Mouse (Mus musculus): Measurements from ENCODE around the gene Elmo3. TPM values are rescaled to one million over a fixed set of nuclear protein-coding genes. Genes with fewer than 3 reads are reported as not detected.
"Not testable (repeated sequence)": the region's sequence is repeated elsewhere in the genome, so short reads cannot be mapped to it uniquely, and the experiment has no call there.

Elmo3 gene
- polyA plus RNA-seq, 1 experiment from 2014 or later: 12.1 TPM

DNA sequence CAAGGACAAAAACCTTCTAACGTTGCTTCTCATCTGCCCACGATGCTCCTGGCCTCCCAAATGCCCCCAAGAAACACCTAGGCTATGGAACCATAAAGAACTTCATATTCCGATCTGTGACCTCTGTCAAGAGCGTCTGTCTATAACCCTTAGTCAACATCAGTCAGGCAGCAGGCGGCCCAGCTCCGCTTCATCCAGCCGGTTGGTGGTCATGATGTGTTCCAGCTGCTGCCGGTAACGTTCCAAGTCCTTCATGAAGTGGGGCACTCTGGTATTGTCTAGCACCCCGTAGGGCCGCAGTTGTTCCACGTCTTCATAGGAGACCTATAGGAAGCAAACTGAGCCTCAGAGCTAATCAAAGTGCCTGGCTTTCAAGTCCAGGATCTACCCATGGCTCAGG, 23.6 kb upstream of the Elmo3 start:
- no peak for ATAC-seq (ENCODE audit: borderline replicate concordance, extremely low read depth, low FRiP score, low TSS enrichment)
- WGBS: 55% methylated on average over 12 of the region's 12 CpGs
- H3K4me3 ChIP-seq: no peak overlapping the region
- no peaks in the 10 kb centered on the region for H3K9me3 ChIP-seq
- peaks cover 29% of the 10 kb centered on the region for H3K4me1 ChIP-seq
- no peak overlapping the region for H3K9ac ChIP-seq
- H3K27me3 ChIP-seq: peaks cover 38% of the 10 kb centered on the region
- 0 out of 2 replicates have a peak, but pooled peaks cover 4% of the 10 kb centered on the region for H3K36me3 ChIP-seq
- peak overlapping the region; percentile 10; the same call in 1 of the 2 replicates for H3K27ac ChIP-seq
- H3K4me2 ChIP-seq: no peak overlapping the region

DNA sequence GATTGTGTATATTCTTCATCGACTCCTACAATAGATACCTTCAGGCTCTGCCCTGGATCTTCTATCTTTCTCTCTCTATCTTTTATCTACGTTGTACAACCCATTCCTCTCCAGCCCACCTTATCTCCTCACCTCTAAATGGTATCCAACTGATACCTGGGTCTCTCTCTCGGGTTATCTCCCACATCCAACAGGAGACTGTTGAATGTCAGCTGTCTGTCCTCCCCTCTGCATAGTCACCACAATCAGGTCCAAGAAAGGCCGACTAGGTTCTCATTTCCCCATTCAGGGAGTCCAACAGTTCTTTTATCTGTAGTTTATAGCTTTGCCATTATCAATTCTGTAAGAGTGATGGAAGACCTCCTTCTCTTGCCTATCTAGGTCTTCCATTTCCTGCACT, 23.2 kb upstream of the Elmo3 start:
- Histone ChIP-seq H3K27ac (no peak overlapping the region), H3K4me2 (no peak overlapping the region), H3K27me3 (peaks cover 33% of the 10 kb centered on the region), H3K4me1 (peaks cover 29% of the 10 kb centered on the region), H3K9ac (no peak overlapping the region), H3K4me3 (no peak overlapping the region), H3K36me3 (0 out of 2 replicates have a peak, but pooled peaks cover 4% of the 10 kb centered on the region), H3K9me3 (no peaks in the 10 kb centered on the region)
- 67% methylated on average over 4 of the region's 4 CpGs for WGBS
- no peak for ATAC-seq (ENCODE audit: borderline replicate concordance, extremely low read depth, low FRiP score, low TSS enrichment)

DNA sequence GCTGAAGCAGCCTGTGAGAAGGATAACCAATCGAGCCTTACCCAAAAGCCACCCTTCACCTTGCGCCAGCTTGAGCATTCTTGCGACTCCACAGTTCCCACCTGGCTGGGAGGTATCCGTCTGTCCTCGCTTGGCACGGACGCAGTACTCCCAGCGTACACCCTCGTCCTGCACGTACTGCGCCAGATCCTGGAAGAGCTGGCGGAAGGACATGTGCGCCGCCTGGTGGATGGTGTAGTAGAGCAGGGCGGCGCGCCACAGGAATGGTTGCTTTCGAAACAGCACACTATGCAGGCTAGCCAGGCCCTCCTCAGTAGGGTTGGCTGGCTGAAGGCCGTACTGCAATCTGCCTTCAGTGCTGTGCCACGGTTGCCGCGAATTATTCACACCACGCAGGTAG, 22.3 kb upstream of the Elmo3 start:
- H3K4me2 ChIP-seq: no peak overlapping the region
- peak; percentile 53 for ATAC-seq (ENCODE audit: borderline replicate concordance, extremely low read depth, low FRiP score, low TSS enrichment)

DNA sequence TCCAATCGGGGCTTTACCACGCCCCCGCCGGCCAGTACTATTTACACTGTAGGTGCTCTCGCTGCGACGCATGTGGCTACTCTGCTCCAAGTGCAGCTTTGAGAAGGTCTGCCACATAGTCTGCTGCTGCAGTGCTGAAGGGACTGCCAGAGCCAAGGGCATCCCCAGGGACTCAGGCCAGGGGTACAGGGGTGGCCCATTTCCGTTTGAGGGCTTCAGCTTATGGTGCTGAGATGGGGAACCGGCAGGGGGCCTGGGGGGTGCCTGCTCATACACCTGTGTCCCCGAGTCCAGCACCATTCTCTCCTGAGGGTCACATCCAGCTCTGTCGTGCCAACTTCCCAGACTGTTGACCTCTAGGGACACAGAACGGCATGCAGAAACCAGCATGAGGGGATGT, 19.9 kb upstream of the Elmo3 start:
- 40% methylated on average over 12 of the region's 12 CpGs for WGBS
- Histone ChIP-seq H3K4me3 (no peak overlapping the region), H3K4me1 (peaks cover 44% of the 10 kb centered on the region), H3K27ac (no peak overlapping the region), H3K9me3 (no peaks in the 10 kb centered on the region), H3K9ac (no peak overlapping the region), H3K36me3 (0 out of 2 replicates have a peak, but pooled peaks cover 4% of the 10 kb centered on the region), H3K4me2 (no peak overlapping the region), H3K27me3 (peaks cover 10% of the 10 kb centered on the region)
- ATAC-seq (ENCODE audit: borderline replicate concordance, extremely low read depth, low FRiP score, low TSS enrichment): no peak

More for the DNA sequence above, 22.3 kb upstream of the Elmo3 start:
- Histone ChIP-seq H3K27me3 (peaks cover 25% of the 10 kb centered on the region), H3K9ac (no peak overlapping the region), H3K4me1 (peaks cover 32% of the 10 kb centered on the region), H3K36me3 (0 out of 2 replicates have a peak, but pooled peaks cover 4% of the 10 kb centered on the region), H3K9me3 (no peaks in the 10 kb centered on the region), H3K4me3 (no peak overlapping the region), H3K27ac (no peak overlapping the region)
- 43% methylated on average over 23 of the region's 23 CpGs for WGBS

DNA sequence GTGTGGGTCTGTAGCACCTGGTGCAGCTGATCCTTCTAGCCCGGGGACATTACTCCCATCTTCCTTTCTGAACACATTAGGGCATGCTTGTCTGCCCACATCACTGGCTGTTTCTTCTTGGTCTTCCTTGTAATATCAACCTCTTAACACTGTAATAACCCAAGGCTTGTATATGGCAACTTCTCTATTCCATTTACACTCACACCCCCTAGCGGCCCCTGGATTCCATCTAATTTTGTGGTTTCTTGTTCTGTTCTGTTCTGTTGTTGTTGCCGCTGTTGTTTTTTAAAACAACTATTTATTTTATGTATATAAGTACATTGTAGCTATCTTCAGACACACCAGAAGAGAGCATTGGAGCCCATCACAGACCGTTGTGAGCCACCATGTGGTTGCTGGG, 18.5 kb upstream of the Elmo3 start:
- no peak for ATAC-seq (ENCODE audit: borderline replicate concordance, extremely low read depth, low FRiP score, low TSS enrichment)
- Histone ChIP-seq H3K9me3 (no peaks in the 10 kb centered on the region), H3K4me3 (no peak overlapping the region), H3K9ac (no peak overlapping the region), H3K36me3 (no peaks in the 10 kb centered on the region), H3K27ac (no peak overlapping the region), H3K4me1 (peaks cover 43% of the 10 kb centered on the region), H3K27me3 (peaks cover 12% of the 10 kb centered on the region), H3K4me2 (no peak overlapping the region)
- WGBS: 81% methylated on average over 4 of the region's 4 CpGs

DNA sequence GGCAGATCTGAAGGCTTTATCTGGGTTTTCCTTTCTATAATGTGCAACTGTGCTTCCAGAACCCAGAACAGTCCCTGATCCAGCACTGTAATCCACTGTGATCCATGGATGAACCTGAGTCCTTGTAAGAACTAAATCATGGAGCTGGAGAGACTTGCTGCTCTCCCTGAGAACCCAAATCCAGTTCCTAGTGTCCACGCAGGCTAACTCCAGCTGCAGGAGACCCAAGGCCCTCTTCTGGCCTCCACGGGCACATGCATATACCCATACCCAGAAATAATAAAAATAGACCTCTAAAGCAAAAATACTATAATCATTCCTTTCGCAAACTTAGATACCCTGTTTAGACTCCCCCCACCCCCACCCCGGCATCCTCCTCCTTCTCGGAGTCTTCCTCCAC, 17.2 kb upstream of the Elmo3 start:
- H3K9me3 ChIP-seq: no peaks in the 10 kb centered on the region
- peaks cover 33% of the 10 kb centered on the region for H3K4me1 ChIP-seq
- 86% methylated on average over 5 of the region's 5 CpGs for WGBS
- no peak overlapping the region for H3K9ac ChIP-seq
- no peak for ATAC-seq (ENCODE audit: borderline replicate concordance, extremely low read depth, low FRiP score, low TSS enrichment)
- H3K4me3 ChIP-seq: peak overlapping the region; percentile 56; the same call in 1 of the 2 replicates
- no peak overlapping the region for H3K27ac ChIP-seq
- peak overlapping the region; percentile 88 for H3K4me2 ChIP-seq
- no peaks in the 10 kb centered on the region for H3K36me3 ChIP-seq
- H3K27me3 ChIP-seq: peaks cover 12% of the 10 kb centered on the region

DNA sequence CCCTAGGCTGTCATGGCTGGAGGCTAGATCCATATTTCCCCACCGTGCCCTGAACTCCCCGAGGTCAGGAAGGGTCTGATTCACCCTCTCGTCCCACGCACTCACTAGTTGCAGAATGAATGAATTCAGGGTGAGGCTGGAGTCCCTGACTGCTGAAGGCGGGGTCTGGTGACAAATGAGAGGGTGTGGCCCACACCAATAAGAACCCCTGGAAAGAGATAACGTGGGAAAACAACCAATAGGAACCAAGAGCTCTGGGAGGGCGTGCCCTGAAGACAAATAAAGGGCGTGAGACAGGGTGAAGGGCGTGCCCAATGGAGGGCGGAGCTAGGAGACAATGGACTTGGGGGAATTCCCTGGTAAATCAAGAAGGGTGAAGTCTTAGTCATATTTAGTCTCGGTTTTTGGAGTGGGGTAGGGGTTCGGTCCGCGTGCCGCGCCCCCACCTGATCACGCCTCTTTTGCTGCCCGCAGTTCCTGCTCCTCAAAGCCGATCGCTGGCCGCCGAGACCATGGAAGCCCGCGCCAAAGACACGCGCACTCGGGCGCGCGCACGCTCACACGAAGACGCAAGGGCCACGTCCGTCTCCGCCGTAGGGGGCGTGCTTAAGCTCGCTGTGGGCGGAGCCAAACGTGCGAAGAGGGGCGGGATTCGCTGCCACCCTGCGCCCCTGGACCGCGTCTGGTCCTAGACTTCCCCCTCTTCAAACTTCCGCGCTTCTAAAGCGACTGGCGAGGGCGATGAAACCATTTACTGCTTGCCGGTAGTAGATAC, 16.3 kb upstream of the Elmo3 start:
- Histone ChIP-seq H3K27ac (peak overlapping the region; percentile 65), H3K9ac (peak overlapping the region; percentile 50)
- under 1% methylated on average over 53 of the region's 53 CpGs for WGBS

DNA sequence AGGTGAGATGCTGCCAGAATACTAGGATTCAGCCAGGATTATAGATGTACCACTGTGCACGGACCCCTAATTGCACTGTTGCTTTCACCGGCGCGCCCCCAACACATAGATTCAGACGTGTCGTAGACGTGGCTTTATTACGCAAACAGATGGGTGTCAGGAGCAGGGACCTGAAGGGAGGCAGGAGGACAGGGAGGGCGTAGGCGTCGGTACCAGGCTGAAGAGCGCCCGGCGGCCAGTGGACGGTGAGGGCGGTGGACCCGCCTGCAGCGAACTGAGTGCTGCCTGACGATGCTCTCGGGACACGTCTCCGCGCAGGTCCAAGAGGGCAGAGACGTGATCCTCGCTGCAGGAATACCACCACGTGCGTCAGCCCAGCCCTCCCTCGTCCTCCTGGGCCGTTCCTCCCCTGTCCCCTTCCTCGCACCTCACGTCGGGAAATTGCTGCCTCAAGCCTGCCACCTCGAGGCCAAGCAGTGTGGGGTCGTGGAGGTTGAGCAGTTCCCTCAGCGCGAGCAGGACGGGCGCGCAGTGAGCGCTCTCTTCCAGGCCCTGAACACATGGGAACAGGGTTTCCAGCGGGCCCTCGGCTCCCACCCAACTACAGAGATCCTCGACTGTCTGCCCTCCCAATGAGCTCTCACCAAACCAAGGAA, 15.5 kb upstream of the Elmo3 start, which contains the start of gene 4931428F04Rik:
4931428F04Rik (minus strand) TSS at position 60 of the 656 bp plus-strand sequence.
- H3K27me3 ChIP-seq: peaks cover 12% of the 10 kb centered on the region
- peak within 1 kb of the TSS; percentile 56 for H3K4me3 ChIP-seq
- no peaks in the 10 kb centered on the region for H3K9me3 ChIP-seq
- H3K9ac ChIP-seq: peak within 1 kb of the TSS; percentile 50
- peak within 1 kb of the TSS; percentile 65 for H3K27ac ChIP-seq
- 3% methylated on average over 43 of the region's 43 CpGs for WGBS
- H3K4me1 ChIP-seq: peaks cover 34% of the 10 kb centered on the region
- peak within 1 kb of the TSS; percentile 88 for H3K4me2 ChIP-seq
- no peaks in the 10 kb centered on the region for H3K36me3 ChIP-seq
- peak; percentile 31 for ATAC-seq (ENCODE audit: borderline replicate concordance, extremely low read depth, low FRiP score, low TSS enrichment)

More for the DNA sequence above, 16.3 kb upstream of the Elmo3 start:
- Histone ChIP-seq H3K4me1 (peaks cover 34% of the 10 kb centered on the region), H3K4me3 (peak overlapping the region; percentile 56), H3K4me2 (peak overlapping the region; percentile 88), H3K27me3 (peaks cover 12% of the 10 kb centered on the region), H3K9me3 (no peaks in the 10 kb centered on the region), H3K36me3 (no peaks in the 10 kb centered on the region)
- peak; percentile 91 for ATAC-seq (ENCODE audit: borderline replicate concordance, extremely low read depth, low FRiP score, low TSS enrichment)

DNA sequence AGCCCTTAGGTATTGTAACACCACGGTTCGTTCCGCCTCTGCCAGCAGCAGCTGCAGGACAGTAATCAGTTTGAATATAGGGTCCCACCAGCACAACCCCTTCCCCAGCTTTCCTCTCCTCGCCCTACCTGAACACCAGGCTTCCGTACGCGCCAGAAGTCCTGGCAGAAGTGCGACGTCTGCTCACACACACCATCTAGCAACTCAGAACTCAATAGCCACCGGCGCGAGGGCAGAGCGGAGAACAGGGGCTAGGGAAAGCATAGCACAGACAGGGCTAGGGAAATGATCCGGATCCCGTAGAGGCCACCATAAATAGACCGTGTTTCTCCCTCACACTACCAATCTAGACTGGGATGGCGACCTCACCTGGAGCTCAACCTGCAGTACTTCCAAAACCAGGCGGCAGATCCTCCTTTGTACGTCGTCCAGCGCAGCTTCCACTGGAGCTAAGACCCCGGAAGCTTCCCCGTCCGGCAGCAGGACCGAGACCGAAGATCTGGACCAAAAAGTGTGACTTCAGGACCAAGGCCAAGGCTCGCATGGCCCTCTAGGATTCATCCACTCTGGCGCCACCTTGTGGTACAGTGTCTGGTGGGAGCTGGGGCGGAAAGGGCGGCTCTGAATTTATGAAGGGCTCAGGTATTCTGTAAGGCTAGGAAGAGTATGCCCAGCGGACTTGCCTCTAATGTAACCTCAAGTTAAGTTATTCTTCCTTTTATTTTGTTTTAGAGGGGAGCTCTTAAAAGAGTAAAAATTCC, 14.7 kb upstream of the Elmo3 start:
- Histone ChIP-seq H3K27me3 (peaks cover 12% of the 10 kb centered on the region), H3K27ac (no peak overlapping the region), H3K4me3 (peak overlapping the region; percentile 56), H3K9ac (no peak overlapping the region), H3K4me1 (peaks cover 32% of the 10 kb centered on the region), H3K36me3 (no peaks in the 10 kb centered on the region), H3K4me2 (peak overlapping the region; percentile 88), H3K9me3 (no peaks in the 10 kb centered on the region)
- WGBS: 7% methylated on average over 31 of the region's 31 CpGs
- ATAC-seq (ENCODE audit: borderline replicate concordance, extremely low read depth, low FRiP score, low TSS enrichment): no peak

DNA sequence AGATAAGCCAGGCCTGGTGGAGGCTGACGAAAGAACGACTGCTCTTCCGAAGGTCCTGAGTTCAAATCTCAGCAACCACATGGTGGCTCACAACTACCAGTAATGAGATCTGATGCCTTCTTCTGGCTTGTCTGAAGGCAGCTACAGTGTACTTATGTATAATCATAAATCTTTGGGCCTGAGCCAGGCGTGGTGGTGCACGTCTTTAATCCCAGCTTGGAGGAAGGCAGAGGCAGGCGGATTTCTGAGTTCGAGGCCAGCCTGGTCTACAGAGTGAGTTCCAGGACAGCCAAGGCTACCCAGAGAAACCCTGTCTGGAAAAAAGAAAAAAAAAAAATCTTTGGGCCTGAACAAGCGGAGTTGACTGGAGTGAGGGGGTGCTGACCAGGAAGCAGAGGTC, 14.0 kb upstream of the Elmo3 start:
- not testable (repeated sequence) for H3K4me3 ChIP-seq; H3K9ac ChIP-seq; ATAC-seq (ENCODE audit: borderline replicate concordance, extremely low read depth, low FRiP score, low TSS enrichment); H3K9me3 ChIP-seq; H3K4me2 ChIP-seq; H3K36me3 ChIP-seq; H3K27ac ChIP-seq
- Histone ChIP-seq H3K27me3 (peaks cover 12% of the 10 kb centered on the region), H3K4me1 (peaks cover 34% of the 10 kb centered on the region)
- 80% methylated on average over 8 of the region's 8 CpGs for WGBS

DNA sequence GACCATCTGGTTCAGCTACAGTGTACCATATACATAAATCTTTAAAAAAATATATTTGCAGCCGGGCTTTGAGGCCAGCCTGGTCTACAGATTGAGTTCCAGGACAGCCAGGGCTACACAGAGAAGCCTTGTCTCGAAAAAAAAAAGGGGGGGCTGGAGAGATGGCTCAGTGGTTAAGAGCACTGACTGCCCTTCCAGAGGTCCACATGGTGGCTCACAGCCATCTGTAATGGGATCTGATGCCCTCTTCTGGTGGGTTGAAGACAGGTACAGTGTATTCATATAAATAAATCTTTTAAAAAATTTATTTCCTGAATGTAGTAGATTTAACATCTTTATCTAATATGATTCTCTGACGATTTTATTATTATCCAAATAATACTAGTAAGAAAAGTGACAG, 13.6 kb upstream of the Elmo3 start:
- H3K4me1 ChIP-seq: peaks cover 39% of the 10 kb centered on the region
- WGBS: 58% methylated on average over 3 of the region's 3 CpGs
- not testable (repeated sequence) for H3K4me2 ChIP-seq; H3K9me3 ChIP-seq; ATAC-seq (ENCODE audit: borderline replicate concordance, extremely low read depth, low FRiP score, low TSS enrichment); H3K36me3 ChIP-seq; H3K4me3 ChIP-seq; H3K27ac ChIP-seq; H3K9ac ChIP-seq
- H3K27me3 ChIP-seq: peaks cover 12% of the 10 kb centered on the region
